Mouse (Mus musculus) midbrain, embryonic 10.5 days (tissue): Measurements from ENCODE around the gene Onecut1. TPM values are rescaled to one million over a fixed set of nuclear protein-coding genes. Genes with fewer than 3 reads are reported as not detected.

Experiments
- DNase-seq: peaks from one replicate; pipeline ENCODE4 v3.0.0-alpha.2; 2017; ENCODE audit warnings: low spot score
- H3K27ac ChIP-seq: fragments of 300-500 bp; sonication (generic); replicated peaks from 2 replicates; pipeline ENCODE4 v1.5.1; 2016; ENCODE audit warnings: mild to moderate bottlenecking
- H3K27me3 ChIP-seq: fragments of 300-500 bp; sonication (generic); 2 replicates; pipeline ENCODE4 v1.6.1; 2016; ENCODE audit warnings: low read depth, mild to moderate bottlenecking; ENCODE audit not compliant: poor library complexity, severe bottlenecking
- H3K36me3 ChIP-seq: fragments of 300-500 bp; sonication (generic); 2 replicates; pipeline ENCODE4 v1.6.1; 2016; ENCODE audit warnings: mild to moderate bottlenecking, moderate library complexity
- H3K4me1 ChIP-seq: fragments of 300-500 bp; sonication (generic); 2 replicates; pipeline ENCODE4 v1.6.1; 2016
- H3K4me3 ChIP-seq: fragments of 300-500 bp; sonication (generic); 2 replicates; pipeline ENCODE4 v1.5.1; 2016; ENCODE audit warnings: mild to moderate bottlenecking, moderate library complexity
- H3K9me3 ChIP-seq: fragments of 300-500 bp; sonication (generic); replicated peaks from 2 replicates; pipeline ENCODE4 v1.6.1; 2016; ENCODE audit warnings: mild to moderate bottlenecking
- WGBS: fragments of 180-500 bp; shearing (Covaris S2); methylation state at CpG from one replicate; pipeline ENCODE4 v1.1.7; 2016; 5-methylcytosine and 5-hydroxymethylcytosine counted together
- polyA plus RNA-seq: library from polyadenylated mRNA; unstranded; fragments of >200 nt; fragmentation: Nextera tagmentation; extraction: Ambion mirVana; gene quantifications from 2 replicates; pipeline ENCODE4 v1.2.1, GENCODE M21; 2016

Gene Onecut1
- 10.0 and 13.4 TPM in 2 replicates for polyA plus RNA-seq

- Histone ChIP-seq H3K27me3 (peaks cover 100% of the 10 kb centered on the region), H3K4me1 (peaks cover 76% of the 10 kb centered on the region), H3K36me3 (no peaks in the 10 kb centered on the region), H3K9me3 (no peaks in the 10 kb centered on the region), H3K27ac (peak within 1 kb of the TSS; percentile 84), H3K4me3 (peak within 1 kb of the TSS; percentile 69)
- peak; percentile 90 for DNase-seq
- WGBS, result under 1% methylated on average over 45 of the region's 45 CpGs
Observed at GRCm38 (mm10) chr9:74861561-74861980, at the start of gene Onecut1. Onecut1 (plus strand) TSS chr9:74861921.

- Histone ChIP-seq H3K4me1 (peaks cover 6% of the 10 kb centered on the region), H3K27ac (no peak overlapping the region), H3K36me3 (no peaks in the 10 kb centered on the region), H3K9me3 (no peaks in the 10 kb centered on the region), H3K4me3 (no peak overlapping the region), H3K27me3 (peaks cover 6% of the 10 kb centered on the region; the same call in 1 of the 2 replicates)
- 54% methylated on average over 19 of the region's 19 CpGs for WGBS
- DNase-seq, result no peak
Observed at GRCm38 (mm10) chr9:74819736-74820511, 41.8 kb upstream of the Onecut1 start.

GRCm38 (mm10) chr9:74825102-74825501, 36.6 kb upstream of the Onecut1 start:
- Histone ChIP-seq H3K4me3 (no peak overlapping the region), H3K27ac (no peak overlapping the region), H3K27me3 (no peaks in the 10 kb centered on the region), H3K36me3 (no peaks in the 10 kb centered on the region), H3K4me1 (peaks cover 1% of the 10 kb centered on the region), H3K9me3 (no peaks in the 10 kb centered on the region)
- WGBS, result 89% methylated on average over 2 of the region's 2 CpGs
- DNase-seq, result no peak

GRCm38 (mm10) chr9:74829206-74829605, 32.5 kb upstream of the Onecut1 start:
- H3K9me3 ChIP-seq, result no peaks in the 10 kb centered on the region
- no peak for DNase-seq
- no peak overlapping the region for H3K27ac ChIP-seq
- H3K36me3 ChIP-seq, result no peaks in the 10 kb centered on the region
- no peaks in the 10 kb centered on the region for H3K27me3 ChIP-seq
- no peaks in the 10 kb centered on the region; the same call in 1 of the 2 replicates for H3K4me1 ChIP-seq
- 76% methylated on average over 3 of the region's 3 CpGs for WGBS
- no peak overlapping the region for H3K4me3 ChIP-seq

- no peak overlapping the region for H3K27ac ChIP-seq
- peaks cover 14% of the 10 kb centered on the region for H3K4me1 ChIP-seq
- peaks cover 36% of the 10 kb centered on the region for H3K27me3 ChIP-seq
- WGBS, result 85% methylated on average over 4 of the region's 4 CpGs
- no peak overlapping the region for H3K4me3 ChIP-seq
- no peaks in the 10 kb centered on the region; the same call in 1 of the 2 replicates for H3K9me3 ChIP-seq
- no peaks in the 10 kb centered on the region for H3K36me3 ChIP-seq
- DNase-seq, result no peak
Observed at GRCm38 (mm10) chr9:74842890-74843289, 18.8 kb upstream of the Onecut1 start.

GRCm38 (mm10) chr9:74846867-74847830, 14.6 kb upstream of the Onecut1 start:
- Histone ChIP-seq H3K27ac (peak overlapping the region; percentile 70), H3K4me1 (peaks cover 37% of the 10 kb centered on the region), H3K4me3 (peak overlapping the region; percentile 44), H3K9me3 (no peaks in the 10 kb centered on the region; the same call in 1 of the 2 replicates), H3K27me3 (peaks cover 78% of the 10 kb centered on the region), H3K36me3 (no peaks in the 10 kb centered on the region)
- peak; percentile 63 for DNase-seq
- 1% methylated on average over 32 of the region's 33 CpGs for WGBS

- DNase-seq, result peak; percentile 63
- Histone ChIP-seq H3K9me3 (no peaks in the 10 kb centered on the region), H3K27me3 (peaks cover 93% of the 10 kb centered on the region), H3K27ac (peak overlapping the region; percentile 80), H3K4me3 (peak overlapping the region; percentile 64), H3K36me3 (no peaks in the 10 kb centered on the region), H3K4me1 (peaks cover 42% of the 10 kb centered on the region)
- WGBS, result under 1% methylated on average over 46 of the region's 46 CpGs
Observed at GRCm38 (mm10) chr9:74848411-74849194, 13.1 kb upstream of the Onecut1 start.

GRCm38 (mm10) chr9:74849195-74849978, 12.3 kb upstream of the Onecut1 start:
- H3K36me3 ChIP-seq, result no peaks in the 10 kb centered on the region
- peaks cover 98% of the 10 kb centered on the region for H3K27me3 ChIP-seq
- under 1% methylated on average over 61 of the region's 63 CpGs for WGBS
- no peak for DNase-seq
- H3K9me3 ChIP-seq, result no peaks in the 10 kb centered on the region
- H3K4me1 ChIP-seq, result peaks cover 50% of the 10 kb centered on the region
- peak overlapping the region; percentile 80 for H3K27ac ChIP-seq
- H3K4me3 ChIP-seq, result peak overlapping the region; percentile 64

- peak; percentile 46 for DNase-seq
- 4% methylated on average over 12 of the region's 12 CpGs for WGBS
- Histone ChIP-seq H3K36me3 (no peaks in the 10 kb centered on the region), H3K9me3 (no peaks in the 10 kb centered on the region), H3K4me3 (peak overlapping the region; percentile 64), H3K27me3 (peaks cover 100% of the 10 kb centered on the region), H3K27ac (peak overlapping the region; percentile 80), H3K4me1 (peaks cover 53% of the 10 kb centered on the region)
Observed at GRCm38 (mm10) chr9:74849979-74850780, 11.5 kb upstream of the Onecut1 start.

GRCm38 (mm10) chr9:74850781-74851145, 11.0 kb upstream of the Onecut1 start:
- Histone ChIP-seq H3K9me3 (no peaks in the 10 kb centered on the region), H3K27me3 (peaks cover 100% of the 10 kb centered on the region), H3K36me3 (no peaks in the 10 kb centered on the region), H3K27ac (no peak overlapping the region), H3K4me1 (peaks cover 54% of the 10 kb centered on the region), H3K4me3 (peak overlapping the region; percentile 64)
- DNase-seq, result peak; percentile 32
- 3% methylated on average over 5 of the region's 5 CpGs for WGBS

GRCm38 (mm10) chr9:74851601-74852000, 10.1 kb upstream of the Onecut1 start:
- peaks cover 100% of the 10 kb centered on the region for H3K27me3 ChIP-seq
- peak overlapping the region; percentile 64 for H3K4me3 ChIP-seq
- H3K27ac ChIP-seq, result no peak overlapping the region
- DNase-seq, result no peak
- H3K36me3 ChIP-seq, result no peaks in the 10 kb centered on the region
- H3K4me1 ChIP-seq, result peaks cover 62% of the 10 kb centered on the region
- H3K9me3 ChIP-seq, result no peaks in the 10 kb centered on the region
- WGBS, result under 1% methylated on average over 5 of the region's 5 CpGs
